Mouse (Mus musculus) erythroblast, embryonic 14.5 days (primary cell): ENCODE results near the gene Tifa.

Source experiments
- GATA1 ChIP-seq: IDR thresholded peaks from 2 replicates; pipeline ENCODE4 v1.6.1; 2012; ENCODE audit warnings: low read length, inconsistent platforms, mixed read lengths
- TAL1 ChIP-seq: IDR thresholded peaks from 3 replicates; pipeline ENCODE4 v1.6.1; 2012; ENCODE audit warnings: low read length, inconsistent platforms, mixed read lengths

- TF ChIP-seq GATA1, result no peak
- TF ChIP-seq TAL1, result no peak
These were observed 53.8 kb downstream of the Tifa start for GRCm38 (mm10) chr3:127843324-127843940.
